Mouse (Mus musculus): ENCODE data around the gene Areg.

DNA sequence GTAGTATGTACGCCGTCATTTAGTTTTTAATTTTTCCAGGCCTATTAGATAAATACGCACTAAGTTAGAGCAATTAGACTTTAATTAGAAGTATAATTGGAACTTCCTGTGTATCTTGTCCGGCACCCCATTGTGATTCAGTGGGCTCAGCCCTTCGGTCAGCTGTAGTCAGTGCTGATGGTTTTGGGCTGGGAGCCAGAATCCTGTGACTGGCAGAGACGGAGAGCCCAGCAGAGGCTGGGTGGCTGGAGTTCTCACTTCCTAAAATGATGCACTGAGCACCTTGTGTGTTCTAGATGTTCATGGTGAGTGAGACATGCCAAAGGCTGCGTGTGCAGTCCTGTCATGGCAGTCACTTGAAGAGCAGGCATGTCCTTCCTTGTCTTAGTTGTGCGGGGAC, 28.4 kb upstream of the Areg start:
- TF ChIP-seq POLR2A (IDR thresholded peaks at IDR 0.05; ENCODE audit: borderline replicate concordance, insufficient read depth, low read length), result no peak
- TF ChIP-seq CTCF (IDR thresholded peaks at IDR 0.05; ENCODE audit: borderline replicate concordance, insufficient read depth, low read depth, low read length), result no peak
